Comparison of ENCODE assay signal across 8 mouse cellular contexts in the genomic region with DNA sequence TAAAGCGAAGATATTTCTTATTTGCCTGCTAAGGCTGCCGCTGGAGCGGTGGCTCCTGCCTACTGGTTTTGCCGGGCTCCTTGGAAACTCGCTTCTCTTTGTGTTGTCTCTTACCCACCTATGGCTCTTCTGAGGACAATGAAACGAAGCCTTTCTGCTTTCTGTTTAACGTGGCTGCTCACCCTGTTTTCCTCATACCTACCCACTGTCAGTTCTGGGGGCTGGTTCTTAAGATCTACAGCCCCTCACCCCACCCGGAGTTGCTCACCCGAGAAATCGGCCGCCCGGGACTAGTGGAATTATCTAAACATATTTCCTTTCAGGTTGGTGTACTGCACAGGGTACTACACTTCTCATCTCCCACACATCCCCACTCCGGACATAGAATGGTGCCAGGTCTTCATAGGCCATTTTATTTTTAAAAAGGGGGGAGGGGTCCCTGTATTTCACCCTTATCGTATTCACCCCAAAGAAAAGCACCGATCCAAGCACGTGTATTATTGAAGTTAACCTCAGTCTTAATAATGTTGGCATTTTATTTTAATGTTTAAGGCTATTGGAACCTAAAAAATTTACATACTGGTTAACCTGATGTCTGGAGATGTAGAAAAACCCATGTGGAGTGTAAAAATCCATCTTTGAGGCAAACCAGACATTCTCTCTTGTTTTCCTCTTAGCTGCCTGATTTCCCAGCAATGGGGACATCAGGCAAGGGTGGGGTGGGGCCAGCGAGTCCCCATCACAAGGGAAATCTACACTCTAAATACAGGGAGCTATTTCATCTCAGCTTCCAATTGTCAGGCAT. TPM values are rescaled to one million over a fixed set of nuclear protein-coding genes. Genes with fewer than 3 reads are reported as not detected.
DNase-seq lines count a peak whose midpoint lies in the region; ATAC-seq and TF ChIP-seq lines count a peak whose summit lies in the region.

No protein-coding gene starts in this region.

- peak overlapping the region; percentile 88 for H3K27ac ChIP-seq in heart, embryonic 11.5 days (ENCODE audit: low read depth, low read length)
- peak overlapping the region; percentile 65 for H3K27ac ChIP-seq in ES-Bruce4 (ENCODE audit: insufficient read depth, low read length)
- peak overlapping the region; percentile 100 for H3K27ac ChIP-seq in forebrain, embryonic 16.5 days (ENCODE audit: low read length)
- H3K27ac ChIP-seq in liver, embryonic 15.5 days (replicated peaks): no peak overlapping the region

- WGBS in heart, embryonic 11.5 days (ENCODE audit: insufficient replicate concordance): 8% methylated on average over 17 of the region's 17 CpGs
- 1% methylated on average over 17 of the region's 17 CpGs for WGBS in forebrain, embryonic 16.5 days
- 12% methylated on average over 17 of the region's 17 CpGs for WGBS in liver, embryonic 15.5 days (ENCODE audit: insufficient replicate concordance)

- TF ChIP-seq POLR2A in ES-Bruce4 (IDR thresholded peaks at IDR 0.05; ENCODE audit: insufficient read depth, low read length): no peak

- H3K4me1 ChIP-seq in heart, embryonic 11.5 days (ENCODE audit: control insufficient read depth, insufficient read depth, low read length): 0 out of 2 replicates have a peak, but pooled peaks cover 5% of the 10 kb centered on the region
- peaks cover 2% of the 10 kb centered on the region for H3K4me1 ChIP-seq in ES-Bruce4 (ENCODE audit: control insufficient read depth, insufficient read depth, low read length)
- H3K4me1 ChIP-seq in forebrain, embryonic 16.5 days (replicated peaks; ENCODE audit: control insufficient read depth, insufficient read depth, low read length): peaks cover 10% of the 10 kb centered on the region
- H3K4me1 ChIP-seq in liver, embryonic 15.5 days (replicated peaks): peaks cover 12% of the 10 kb centered on the region

- DNase-seq in heart, postnatal 14 days: no peak
- DNase-seq in retina, embryonic 14.5 days (ENCODE audit: low spot score): no peak

- intact Hi-C loops in heart, postnatal 14 days (cut with DNase I): loop anchor here (10.0 kb wide), 3 partner anchors 261 to 1091 kb away; no protein-coding TSS in a partner anchor

- H3K4me3 ChIP-seq in heart, embryonic 11.5 days (ENCODE audit: low read depth, low read length): peak overlapping the region; percentile 90
- peak overlapping the region; percentile 67 for H3K4me3 ChIP-seq in ES-Bruce4 (ENCODE audit: low read depth, low read length)
- H3K4me3 ChIP-seq in forebrain, embryonic 16.5 days (replicated peaks; ENCODE audit: low read length): peak overlapping the region; percentile 90
- H3K4me3 ChIP-seq in liver, embryonic 15.5 days (replicated peaks): peak overlapping the region; percentile 42

- no peak for ATAC-seq in heart, embryonic 11.5 days (replicated peaks; ENCODE audit: insufficient number of reproducible peaks, low FRiP score, low TSS enrichment)
- ATAC-seq in forebrain, embryonic 16.5 days: peak; percentile 0; the same call in 1 of the 2 replicates
- ATAC-seq in liver, embryonic 15.5 days (ENCODE audit: insufficient read depth): no peak
- no peak for ATAC-seq in megakaryocyte, adult 5-6 weeks (ENCODE audit: poor library complexity, severe bottlenecking)
- ATAC-seq in CD4-positive, CD25-positive, alpha-beta regulatory T cell, adult 4 months: no peak

- H3K9me3 ChIP-seq in heart, embryonic 11.5 days (replicated peaks; ENCODE audit: control insufficient read depth, low read length): no peaks in the 10 kb centered on the region
- H3K9me3 ChIP-seq in ES-Bruce4 (replicated peaks; ENCODE audit: control insufficient read depth, insufficient read depth, low read length, poor library complexity, severe bottlenecking): no peaks in the 10 kb centered on the region
- H3K9me3 ChIP-seq in forebrain, embryonic 16.5 days (ENCODE audit: control insufficient read depth, low read length): no peaks in the 10 kb centered on the region
- no peaks in the 10 kb centered on the region for H3K9me3 ChIP-seq in liver, embryonic 15.5 days (replicated peaks)

- H3K36me3 ChIP-seq in heart, embryonic 11.5 days (ENCODE audit: control insufficient read depth, insufficient read depth, low read length): no peaks in the 10 kb centered on the region
- no peaks in the 10 kb centered on the region for H3K36me3 ChIP-seq in ES-Bruce4 (ENCODE audit: control insufficient read depth, insufficient read depth, low read length, poor library complexity, severe bottlenecking)
- H3K36me3 ChIP-seq in forebrain, embryonic 16.5 days (ENCODE audit: control insufficient read depth, insufficient read depth): no peaks in the 10 kb centered on the region
- H3K36me3 ChIP-seq in liver, embryonic 15.5 days (replicated peaks): no peaks in the 10 kb centered on the region

- TF ChIP-seq CTCF in ES-Bruce4 (IDR thresholded peaks at IDR 0.05; ENCODE audit: low read depth, low read length): no peak

- peak overlapping the region; percentile 83 for H3K9ac ChIP-seq in heart, embryonic 11.5 days (ENCODE audit: low read depth, low read length)
- peak overlapping the region; percentile 86 for H3K9ac ChIP-seq in ES-Bruce4 (ENCODE audit: low read depth, poor library complexity, severe bottlenecking)
- peak overlapping the region; percentile 84 for H3K9ac ChIP-seq in forebrain, embryonic 16.5 days (replicated peaks; ENCODE audit: low read depth, low read length)
- no peak overlapping the region for H3K9ac ChIP-seq in liver, embryonic 15.5 days

- H3K27me3 ChIP-seq in heart, embryonic 11.5 days (ENCODE audit: control insufficient read depth, insufficient read depth, low read length): no peaks in the 10 kb centered on the region
- H3K27me3 ChIP-seq in ES-Bruce4 (ENCODE audit: control insufficient read depth, insufficient read depth, low read length, poor library complexity, severe bottlenecking): no peaks in the 10 kb centered on the region
- H3K27me3 ChIP-seq in forebrain, embryonic 16.5 days (replicated peaks; ENCODE audit: control insufficient read depth, insufficient read depth, low read length): no peaks in the 10 kb centered on the region
- peaks cover 57% of the 10 kb centered on the region for H3K27me3 ChIP-seq in liver, embryonic 15.5 days

- TF ChIP-seq EP300 in ES-Bruce4 (IDR thresholded peaks at IDR 0.05; ENCODE audit: insufficient read depth, low read depth, low read length): no peak

- peak overlapping the region; percentile 84 for H3K4me2 ChIP-seq in heart, embryonic 11.5 days
- peak overlapping the region; percentile 68 for H3K4me2 ChIP-seq in forebrain, embryonic 16.5 days (ENCODE audit: low read length)
- peak overlapping the region; percentile 57 for H3K4me2 ChIP-seq in liver, embryonic 15.5 days

RNA-seq across cellular contexts. Expression of a gene that starts 1.4 kb away (rescaled TPM):
- 36.5 and 43.6 TPM in 2 replicates for polyA plus RNA-seq in heart, embryonic 11.5 days (2014; fragmentation: Nextera tagmentation; extraction: Ambion mirVana)
- under 1 TPM; 0.57 to 0.76 TPM for total RNA-seq in heart, postnatal 14 days (2021)
- 60.1 and 62.5 TPM in 2 replicates for polyA plus RNA-seq in ES-Bruce4 (2011; ENCODE audit: insufficient read depth, insufficient read length, low read depth, missing spikeins)
- 949 and 1,162 TPM in 2 replicates for polyA plus RNA-seq in forebrain, embryonic 16.5 days (2015; fragmentation: Nextera tagmentation; extraction: Ambion mirVana)
- 0.91 and 0.98 TPM in 2 replicates for polyA plus RNA-seq in liver, embryonic 15.5 days (2015; fragmentation: Nextera tagmentation; extraction: Ambion mirVana)
- not detected in 2 replicates for total RNA-seq in megakaryocyte, adult 5-6 weeks (2015)
- not detected in 2 replicates for total RNA-seq in megakaryocyte, adult 5-6 weeks (2017)
- under 1 TPM in 1 of 2 experiments, not detected in 1; 0.11 TPM for polyA plus RNA-seq in CD4-positive, CD25-positive, alpha-beta regulatory T cell, adult 4 months (2017; shearing (Covaris generic))

Comparison
In these comparisons a context has a peak if more than half of its experiments do, and no peak if none do; other contexts are left out.
1. RNA of a gene that starts 1.4 kb away (polyA plus RNA-seq): 949 to 1,162 TPM in forebrain, embryonic 16.5 days, 60.1 to 62.5 TPM in ES-Bruce4 and 36.5 to 43.6 TPM in heart, embryonic 11.5 days; 0.91 to 0.98 TPM in liver, embryonic 15.5 days and 0.11 TPM in CD4-positive, CD25-positive, alpha-beta regulatory T cell, adult 4 months; every median in the first group is over 10 times any median in the second.
2. Peak in every context shown above with its lines, with median percentiles within 50 percentile points of each other: H3K4me2 ChIP-seq and H3K4me3 ChIP-seq.